Mouse (Mus musculus) CH12.LX (cell line): Measurements from ENCODE around the gene Coro7. TPM values are rescaled to one million over a fixed set of nuclear protein-coding genes. Genes with fewer than 3 reads are reported as not detected.

Experiments used
- DNase-seq: peaks from one replicate; pipeline ENCODE4 v3.0.0-alpha.2; 2013; ENCODE audit errors: extremely low read depth
- H3K27ac ChIP-seq: 2 replicates; pipeline ENCODE4 v1.5.1; 2012; ENCODE audit warnings: low read depth, mild to moderate bottlenecking, control low read depth, moderate library complexity; ENCODE audit not compliant: insufficient read depth
- H3K27me3 ChIP-seq: replicated peaks from 2 replicates; pipeline ENCODE3; 2012; ENCODE audit warnings: inconsistent platforms
- H3K36me3 ChIP-seq, 2 experiments: replicated peaks in 1 of 2; 2 replicates each; pipeline versions ENCODE3 to v1.6.1; 2012; ENCODE audit warnings: inconsistent platforms in 1 of 2, low read length in 1 of 2, mild to moderate bottlenecking in 1 of 2, mixed read lengths in 1 of 2, moderate library complexity in 1 of 2; ENCODE audit not compliant: control insufficient read depth in 1 of 2, insufficient read depth in 1 of 2
- H3K4me1 ChIP-seq, 2 experiments: 2 replicates each; pipeline ENCODE4 v1.6.1; 2012; ENCODE audit warnings: inconsistent platforms in 1 of 2, moderate library complexity in 1 of 2; ENCODE audit not compliant: insufficient read depth in 2 of 2, control insufficient read depth in 1 of 2
- H3K4me2 ChIP-seq: 2 replicates; pipeline ENCODE4 v1.6.1; 2012; ENCODE audit warnings: low read depth, mild to moderate bottlenecking, control low read depth; ENCODE audit not compliant: poor library complexity, insufficient read depth, severe bottlenecking
- H3K4me3 ChIP-seq, 3 experiments: fragments of 150-350 bp in 1 of 3; sonication (generic) in 1 of 3; replicated peaks in 1 of 3; 2 replicates each; pipeline versions ENCODE3 to v1.5.1; 2011 to 2012; ENCODE audit warnings: low read depth in 2 of 3, low read length in 2 of 3, mild to moderate bottlenecking in 2 of 3, moderate library complexity in 2 of 3, control low read depth in 1 of 3, improper control_type of control experiment in 1 of 3, inconsistent platforms in 1 of 3, mixed read lengths in 1 of 3; ENCODE audit not compliant: poor library complexity in 1 of 3
- H3K79me2 ChIP-seq: replicated peaks from 2 replicates; pipeline ENCODE4 v1.6.1; 2012; ENCODE audit warnings: mild to moderate bottlenecking, moderate library complexity; ENCODE audit not compliant: control insufficient read depth, poor library complexity, insufficient read depth, severe bottlenecking; ENCODE audit errors: extremely low read depth
- H3K9ac ChIP-seq: 2 replicates; pipeline ENCODE4 v1.6.1; 2012; ENCODE audit warnings: low read depth, mild to moderate bottlenecking, control low read depth, moderate library complexity; ENCODE audit not compliant: insufficient read depth
- H3K9me3 ChIP-seq: replicated peaks from 2 replicates; pipeline ENCODE3; 2012; ENCODE audit warnings: low read length, inconsistent platforms, mixed read lengths
- CHD2 ChIP-seq: IDR thresholded peaks from 2 replicates; pipeline ENCODE4 v1.6.1; 2011; ENCODE audit warnings: low read length, improper control_type of control experiment
- CTCF ChIP-seq, 2 experiments: IDR thresholded peaks in 1 of 2; conservative IDR thresholded peaks in 1 of 2; 2 replicates each; pipeline ENCODE4 v1.5.1; 2011 to 2012; ENCODE audit warnings: low read depth in 2 of 2, low read length in 2 of 2, improper control_type of control experiment in 1 of 2, inconsistent platforms in 1 of 2, mild to moderate bottlenecking in 1 of 2, moderate library complexity in 1 of 2
- E2F4 ChIP-seq: IDR thresholded peaks from 2 replicates; pipeline ENCODE4 v1.6.1; 2011; ENCODE audit warnings: low read depth, low read length, improper control_type of control experiment; ENCODE audit not compliant: insufficient replicate concordance
- EP300 ChIP-seq: IDR thresholded peaks from 2 replicates; pipeline ENCODE4 v1.6.1; 2011; ENCODE audit warnings: low read length, improper control_type of control experiment
- JUND ChIP-seq: conservative IDR thresholded peaks from 2 replicates; pipeline ENCODE4 v1.6.1; 2011; ENCODE audit warnings: low read depth, low read length, improper control_type of control experiment
- KAT2A ChIP-seq: IDR thresholded peaks from 2 replicates; pipeline ENCODE4 v1.6.1; 2012; ENCODE audit warnings: low read length, improper control_type of control experiment, inconsistent platforms; ENCODE audit not compliant: insufficient replicate concordance
- MAZ ChIP-seq: IDR thresholded peaks from 2 replicates; pipeline ENCODE4 v1.6.1; 2012; ENCODE audit warnings: low read depth, mild to moderate bottlenecking, inconsistent platforms, low read length, improper control_type of control experiment, moderate library complexity
- MEF2A ChIP-seq: IDR thresholded peaks from 2 replicates; pipeline ENCODE4 v1.6.1; 2014; ENCODE audit warnings: low read depth, mild to moderate bottlenecking, inconsistent platforms, low read length, improper control_type of control experiment, borderline replicate concordance
- MXI1 ChIP-seq: IDR thresholded peaks from 2 replicates; pipeline ENCODE4 v1.6.1; 2011; ENCODE audit warnings: mild to moderate bottlenecking, low read depth, low read length, improper control_type of control experiment
- MYC ChIP-seq: IDR thresholded peaks from 2 replicates; pipeline ENCODE4 v1.6.1; 2011; ENCODE audit warnings: low read depth, mild to moderate bottlenecking, improper control_type of control experiment, low read length
- NELFE ChIP-seq: IDR thresholded peaks from 2 replicates; pipeline ENCODE4 v1.6.1; 2011; ENCODE audit warnings: low read depth, low read length, improper control_type of control experiment
- NRF1 ChIP-seq: IDR thresholded peaks from 2 replicates; pipeline ENCODE4 v1.6.1; 2014; ENCODE audit warnings: low read depth, mild to moderate bottlenecking, inconsistent platforms, low read length, improper control_type of control experiment, moderate library complexity
- POLR2A ChIP-seq: IDR thresholded peaks from 2 replicates; pipeline ENCODE4 v1.6.1; 2011; ENCODE audit warnings: low read depth, mild to moderate bottlenecking, improper control_type of control experiment, low read length
- POLR2AphosphoS2 ChIP-seq: IDR thresholded peaks from 2 replicates; pipeline ENCODE4 v1.6.1; 2011; ENCODE audit warnings: low read depth, low read length, improper control_type of control experiment
- RAD21 ChIP-seq: IDR thresholded peaks from 2 replicates; pipeline ENCODE4 v1.6.1; 2011; ENCODE audit warnings: low read depth, mild to moderate bottlenecking, low read length, improper control_type of control experiment, moderate library complexity
- SMC3 ChIP-seq: IDR thresholded peaks from 2 replicates; pipeline ENCODE4 v1.6.1; 2011; ENCODE audit warnings: low read depth, low read length, improper control_type of control experiment
- TBP ChIP-seq: conservative IDR thresholded peaks from 2 replicates; pipeline ENCODE4 v1.6.1; 2011; ENCODE audit warnings: low read depth, low read length, improper control_type of control experiment
- UBTF ChIP-seq: IDR thresholded peaks from 2 replicates; pipeline ENCODE4 v1.6.1; 2012; ENCODE audit warnings: low read depth, mild to moderate bottlenecking, inconsistent platforms, low read length, improper control_type of control experiment, moderate library complexity
- USF2 ChIP-seq: conservative IDR thresholded peaks from 2 replicates; pipeline ENCODE4 v1.6.1; 2011; ENCODE audit warnings: low read depth, low read length, improper control_type of control experiment
- ZC3H11A ChIP-seq: IDR thresholded peaks from 2 replicates; pipeline ENCODE4 v1.6.1; 2012; ENCODE audit warnings: low read depth, mild to moderate bottlenecking, inconsistent platforms, low read length, improper control_type of control experiment
- ZNF384 ChIP-seq: IDR thresholded peaks from 2 replicates; pipeline ENCODE4 v1.6.1; 2012; ENCODE audit warnings: low read depth, low read length, improper control_type of control experiment, inconsistent platforms
- dilution Hi-C: fragments of 300-500 bp; cut with MboI; formaldehyde crosslinking; loops from 2 replicates; pipeline ENCODE4 v1.14.3; 2020; ENCODE audit warnings: low sequenced_read_pairs; ENCODE audit not compliant: extremely low pct_unique_long_range_greater_than_20kb, extremely low pct_ligation_motif_present
- in situ Hi-C: fragments of 300-500 bp; cut with MboI; formaldehyde crosslinking; loops from 3 replicates; pipeline ENCODE4 v1.14.3; 2019; ENCODE audit warnings: low sequenced_read_pairs, low pct_ligation_motif_present, low pct_unique_long_range_greater_than_20kb, mixed read lengths
- polyA plus RNA-seq: library from polyadenylated mRNA; unstranded; fragments of >175 nt; gene quantifications from 2 replicates; pipeline ENCODE4 v1.2.1, GENCODE M21; 2012; ENCODE audit warnings: low read depth; ENCODE audit not compliant: insufficient read length
- total RNA-seq, 2 experiments: library from RNA; depleted of rRNA; stranded (reverse); fragments of 300-350 nt in 1 of 2; fragments of >200 nt in 1 of 2; gene quantifications; 2 replicates each; pipeline ENCODE4 v1.2.3; 2012 to 2014

The Coro7 gene
- total and polyA plus RNA-seq, 3 experiments, result 5.7 to 40.2 (median 20.0) TPM

GRCm38 (mm10) chr16:4659326-4659725 lies 20.3 kb downstream of the Coro7 start:
- no peak for TF ChIP-seq EP300
- no peak for TF ChIP-seq TBP
- no peak for TF ChIP-seq MYC
- no peak for TF ChIP-seq E2F4
- no peak for TF ChIP-seq NELFE
- no peak for TF ChIP-seq NRF1
- no peak for TF ChIP-seq CTCF (conservative IDR thresholded peaks at IDR 0.05 in 1 of 2, IDR thresholded peaks at IDR 0.05 in 1 of 2; ENCODE audit: low read depth in 2 of 2, low read length in 2 of 2)
- no peak for TF ChIP-seq RAD21
- TF ChIP-seq MEF2A, result no peak
- no peak for TF ChIP-seq UBTF
- no peak for TF ChIP-seq POLR2A
- no peak for TF ChIP-seq ZNF384
- no peak for TF ChIP-seq ZC3H11A
- TF ChIP-seq SMC3, result no peak
- TF ChIP-seq JUND, result no peak
- no peak for TF ChIP-seq USF2
- no peak for TF ChIP-seq KAT2A
- TF ChIP-seq MXI1, result no peak
- peaks cover 0 to 29% of the 10 kb centered on the region in 2 experiments; a peak in 2 of 4 replicates for H3K4me1 ChIP-seq
- no peaks in the 10 kb centered on the region for H3K9me3 ChIP-seq
- no peak overlapping the region for H3K4me2 ChIP-seq
- in situ Hi-C loops (no loop called here), dilution Hi-C loops (no loop called here)
- H3K79me2 ChIP-seq, result no peaks in the 10 kb centered on the region
- no peak overlapping the region for H3K4me3 ChIP-seq
- no peak overlapping the region for H3K27ac ChIP-seq
- H3K27me3 ChIP-seq, result no peaks in the 10 kb centered on the region
- H3K9ac ChIP-seq, result no peak overlapping the region
- peaks cover 51 to 87% of the 10 kb centered on the region in 2 experiments for H3K36me3 ChIP-seq
- DNase-seq, result no peak

GRCm38 (mm10) chr16:4658781-4659245 lies 20.8 kb downstream of the Coro7 start:
- H3K79me2 ChIP-seq, result no peaks in the 10 kb centered on the region
- H3K4me1 ChIP-seq, result peaks cover 0 to 25% of the 10 kb centered on the region in 2 experiments; a peak in 2 of 4 replicates
- dilution Hi-C loops, result no loop called here
- no peaks in the 10 kb centered on the region for H3K27me3 ChIP-seq
- H3K9me3 ChIP-seq, result no peaks in the 10 kb centered on the region
- TF ChIP-seq E2F4 (no peak), ZC3H11A (no peak), CHD2 (no peak), TBP (no peak), POLR2AphosphoS2 (no peak), MAZ (no peak)
- H3K36me3 ChIP-seq, result peaks cover 51 to 88% of the 10 kb centered on the region in 2 experiments
- H3K27ac ChIP-seq, result no peak overlapping the region
- H3K4me3 ChIP-seq, result no peak overlapping the region
- no peak overlapping the region for H3K4me2 ChIP-seq
- no peak for DNase-seq
- no peak overlapping the region for H3K9ac ChIP-seq
- in situ Hi-C loops, result no loop called here
